Mouse (Mus musculus) ovary, postnatal 36 days (tissue): Measurements from ENCODE around the gene Wwc2.
A peak's percentile ranks its signal among the peaks of the same experiment; 100 is the strongest.
"Not testable (repeated sequence)": the region's sequence is repeated elsewhere in the genome, so short reads cannot be mapped to it uniquely, and the experiment has no call there.

Source experiments
- DNase-seq: peaks from one replicate; pipeline ENCODE4 v3.0.0; 2022; ENCODE audit warnings: low spot score, mixed read lengths

Wwc2 gene

GRCm38 (mm10) chr8:47849842-47850241, 140.9 kb downstream of the Wwc2 start:
- DNase-seq: no peak

GRCm38 (mm10) chr8:47847931-47848330, 142.8 kb downstream of the Wwc2 start:
- no peak for DNase-seq

- DNase-seq: no peak
Observed at GRCm38 (mm10) chr8:47847161-47847560, 143.6 kb downstream of the Wwc2 start.

- no peak for DNase-seq
Observed at GRCm38 (mm10) chr8:47845956-47846355, 144.8 kb downstream of the Wwc2 start.

GRCm38 (mm10) chr8:47843651-47844050, 147.1 kb downstream of the Wwc2 start:
- no peak for DNase-seq

- no peak for DNase-seq
Observed at GRCm38 (mm10) chr8:47843063-47843462, 147.7 kb downstream of the Wwc2 start.

GRCm38 (mm10) chr8:47833944-47834343, 156.8 kb downstream of the Wwc2 start:
- peak; percentile 1 for DNase-seq

GRCm38 (mm10) chr8:47832616-47833015, 158.1 kb downstream of the Wwc2 start:
- no peak for DNase-seq

GRCm38 (mm10) chr8:47826911-47827310, 163.8 kb downstream of the Wwc2 start:
- no peak for DNase-seq

- DNase-seq: no peak
Observed at GRCm38 (mm10) chr8:47825596-47825995, 165.1 kb downstream of the Wwc2 start.

- no peak for DNase-seq
Observed at GRCm38 (mm10) chr8:47824182-47824581, 166.5 kb downstream of the Wwc2 start, which contains the start of gene Cldn22. Gene Cldn22 (plus strand): TSS chr8:47824482.

- DNase-seq: no peak
Observed at GRCm38 (mm10) chr8:47823777-47824176, 166.9 kb downstream of the Wwc2 start.

- not testable (repeated sequence) for DNase-seq
Observed at GRCm38 (mm10) chr8:47822541-47822940, 168.2 kb downstream of the Wwc2 start.

- DNase-seq: no peak
Observed at GRCm38 (mm10) chr8:47821843-47822242, 168.9 kb downstream of the Wwc2 start, which contains the start of gene Cldn24. Gene Cldn24 (plus strand): TSS chr8:47822143.

GRCm38 (mm10) chr8:47820914-47821772, 169.6 kb downstream of the Wwc2 start:
- no peak for DNase-seq

GRCm38 (mm10) chr8:47819034-47819433, 171.7 kb downstream of the Wwc2 start:
- no peak for DNase-seq

GRCm38 (mm10) chr8:47811221-47811620, 179.5 kb downstream of the Wwc2 start:
- no peak for DNase-seq

GRCm38 (mm10) chr8:47810666-47811015, 180.1 kb downstream of the Wwc2 start:
- DNase-seq: no peak

- no peak for DNase-seq
Observed at GRCm38 (mm10) chr8:47809970-47810665, 180.6 kb downstream of the Wwc2 start.

GRCm38 (mm10) chr8:47804262-47804661, 186.5 kb downstream of the Wwc2 start:
- DNase-seq: no peak

- no peak for DNase-seq
Observed at GRCm38 (mm10) chr8:47802349-47802748, 188.4 kb downstream of the Wwc2 start.

- DNase-seq: no peak
Observed at GRCm38 (mm10) chr8:47799438-47799837, 191.3 kb downstream of the Wwc2 start.

- DNase-seq: peak; percentile 50
Observed at GRCm38 (mm10) chr8:47791986-47792385, 198.7 kb downstream of the Wwc2 start.
